Mouse (Mus musculus) ES-Bruce4 (cell line): ENCODE results near the gene Lingo3.

Source experiments
- CTCF ChIP-seq: IDR thresholded peaks from one replicate; pipeline ENCODE4 v1.8.1; 2011; ENCODE audit warnings: low read depth, low read length
- POLR2A ChIP-seq: IDR thresholded peaks from one replicate; pipeline ENCODE4 v1.8.1; 2011; ENCODE audit warnings: low read length; ENCODE audit not compliant: insufficient read depth

DNA sequence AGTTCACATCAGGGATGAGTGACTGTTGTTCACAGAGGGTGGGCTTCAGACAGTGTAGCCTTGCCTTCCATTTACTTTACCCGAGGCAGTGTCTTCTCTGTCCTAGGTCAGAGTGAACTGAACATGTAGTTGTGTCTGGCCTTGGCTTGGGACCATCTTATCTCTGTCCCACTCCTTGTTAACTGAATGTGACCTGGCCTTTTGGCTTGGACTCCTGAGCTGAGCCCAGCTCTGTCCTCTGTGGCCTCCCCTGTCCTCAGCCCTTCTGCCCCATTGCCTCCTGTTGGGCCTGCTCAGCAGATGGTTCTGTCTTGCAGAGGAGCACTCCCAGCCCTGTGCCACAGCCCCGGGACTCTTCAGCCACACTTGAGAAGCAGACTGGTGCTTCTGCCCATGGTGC lies 56.3 kb downstream of the Lingo3 start:
- no peak for TF ChIP-seq CTCF
- TF ChIP-seq POLR2A = no peak
